Mouse (Mus musculus) limb, embryonic 12.5 days (tissue): Measurements from ENCODE around the gene Cldn34c3. TPM values are rescaled to one million over a fixed set of nuclear protein-coding genes. Genes with fewer than 3 reads are reported as not detected.
"Not testable (repeated sequence)": the region's sequence is repeated elsewhere in the genome, so short reads cannot be mapped to it uniquely, and the experiment has no call there.

Experiments used
- ATAC-seq: fragments of 200-750 bp; cut with Nextera tagmentation; 2 replicates; pipeline ENCODE4 v1.8.0; 2017; ENCODE audit warnings: low read depth, moderate TSS enrichment; ENCODE audit not compliant: insufficient number of reproducible peaks, insufficient read depth, low FRiP score, low TSS enrichment
- H3K27ac ChIP-seq: fragments of 300-500 bp; sonication (generic); 2 replicates; pipeline ENCODE4 v1.5.1; 2016; ENCODE audit warnings: mild to moderate bottlenecking, moderate library complexity
- H3K27me3 ChIP-seq: fragments of 300-500 bp; sonication (generic); 2 replicates; pipeline ENCODE4 v1.6.1; 2016; ENCODE audit warnings: mild to moderate bottlenecking, moderate library complexity
- H3K36me3 ChIP-seq: fragments of 300-500 bp; sonication (generic); 2 replicates; pipeline ENCODE4 v1.6.1; 2016; ENCODE audit warnings: mild to moderate bottlenecking, moderate library complexity
- H3K4me1 ChIP-seq: fragments of 300-500 bp; sonication (generic); replicated peaks from 2 replicates; pipeline ENCODE4 v1.6.1; 2016
- H3K4me2 ChIP-seq: fragments of 300-500 bp; sonication (generic); 2 replicates; pipeline ENCODE4 v1.6.1; 2016; ENCODE audit warnings: mild to moderate bottlenecking, moderate library complexity
- H3K4me3 ChIP-seq: fragments of 300-500 bp; sonication (generic); replicated peaks from 2 replicates; pipeline ENCODE4 v1.5.1; 2016; ENCODE audit warnings: mild to moderate bottlenecking
- H3K9ac ChIP-seq: fragments of 300-500 bp; sonication (generic); replicated peaks from 2 replicates; pipeline ENCODE4 v1.6.1; 2016; ENCODE audit warnings: mild to moderate bottlenecking, moderate library complexity
- H3K9me3 ChIP-seq: fragments of 300-500 bp; sonication (generic); 2 replicates; pipeline ENCODE4 v1.6.1; 2016; ENCODE audit warnings: mild to moderate bottlenecking, moderate library complexity
- polyA plus RNA-seq: library from polyadenylated mRNA; unstranded; fragments of >200 nt; fragmentation: Nextera tagmentation; extraction: Ambion mirVana; gene quantifications from 2 replicates; pipeline ENCODE4 v1.2.1, GENCODE M21; 2016

Gene Cldn34c3
- not detected in 2 replicates for polyA plus RNA-seq

DNA sequence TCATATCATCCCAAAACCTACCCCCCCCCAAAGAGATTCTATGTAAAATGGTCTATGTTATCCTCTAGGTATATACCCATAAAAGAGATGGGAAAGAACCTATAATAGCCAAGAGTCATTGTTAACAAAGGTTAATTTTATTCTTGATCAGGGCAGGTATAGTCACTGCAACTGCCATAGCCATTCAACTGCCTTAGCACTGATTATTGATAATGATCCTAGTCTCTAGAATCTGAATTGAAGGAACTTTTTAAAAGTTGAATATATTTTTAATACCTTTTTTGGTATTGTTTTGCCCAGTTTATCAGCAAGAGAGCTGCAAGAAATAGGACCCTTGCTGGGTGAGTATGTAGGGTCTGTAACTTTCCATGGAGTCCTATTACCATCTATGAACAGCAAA, at the start of gene Cldn34c3:
Gene Cldn34c3, plus strand, starts transcription at position 301 of the 400 bp plus-strand sequence.
- ATAC-seq, H3K4me1 ChIP-seq, H3K4me3 ChIP-seq, H3K36me3 ChIP-seq, H3K27ac ChIP-seq, H3K27me3 ChIP-seq, H3K4me2 ChIP-seq, H3K9ac ChIP-seq, H3K9me3 ChIP-seq: not testable (repeated sequence)

Other genes starting within 250 kb of the Cldn34c3 start
- gene Cldn34c2, start 212.0 kb upstream of the Cldn34c3 start, polyA plus RNA-seq, result not detected in 2 replicates
- not detected in 2 replicates for gene Gm17467, start 88.9 kb upstream of the Cldn34c3 start, polyA plus RNA-seq